Mouse (Mus musculus) liver, embryonic 11.5 days (tissue): ENCODE measurements around the gene Trim56. TPM values are rescaled to one million over a fixed set of nuclear protein-coding genes. Genes with fewer than 3 reads are reported as not detected.

ENCODE experiments used
- ATAC-seq: fragments of 200-750 bp; cut with Nextera tagmentation; replicated peaks from 2 replicates; pipeline ENCODE4 v1.8.0; 2017; ENCODE audit warnings: moderate number of reproducible peaks, mild to moderate bottlenecking, moderate TSS enrichment, moderate library complexity; ENCODE audit not compliant: low FRiP score
- DNase-seq: peaks from one replicate; pipeline ENCODE4 v3.0.0-alpha.2; 2017; ENCODE audit warnings: low spot score
- H3K27ac ChIP-seq: fragments of 300-500 bp; sonication (generic); 2 replicates; pipeline ENCODE4 v1.5.1; 2014; ENCODE audit warnings: mild to moderate bottlenecking, low read depth, low read length, control low read depth
- H3K27me3 ChIP-seq: fragments of 300-500 bp; sonication (generic); replicated peaks from 2 replicates; pipeline ENCODE4 v1.6.1; 2014; ENCODE audit warnings: low read length, mixed read lengths; ENCODE audit not compliant: control insufficient read depth, insufficient read depth
- H3K36me3 ChIP-seq: fragments of 300-500 bp; sonication (generic); 2 replicates; pipeline ENCODE4 v1.6.1; 2014; ENCODE audit warnings: mild to moderate bottlenecking, low read length, moderate library complexity, mixed read lengths; ENCODE audit not compliant: control insufficient read depth, insufficient read depth
- H3K4me1 ChIP-seq: fragments of 300-500 bp; sonication (generic); replicated peaks from 2 replicates; pipeline ENCODE4 v1.6.1; 2014; ENCODE audit warnings: low read length, mixed read lengths; ENCODE audit not compliant: control insufficient read depth, insufficient read depth
- H3K4me2 ChIP-seq: fragments of 300-500 bp; sonication (generic); 2 replicates; pipeline ENCODE4 v1.6.1; 2014; ENCODE audit warnings: mild to moderate bottlenecking, control low read depth, moderate library complexity
- H3K4me3 ChIP-seq: fragments of 300-500 bp; sonication (generic); 2 replicates; pipeline ENCODE4 v1.5.1; 2014; ENCODE audit warnings: low read depth, low read length, control low read depth
- H3K9ac ChIP-seq: fragments of 300-500 bp; sonication (generic); 2 replicates; pipeline ENCODE4 v1.6.1; 2014; ENCODE audit warnings: low read depth, low read length, control low read depth
- H3K9me3 ChIP-seq: fragments of 300-500 bp; sonication (generic); 2 replicates; pipeline ENCODE4 v1.6.1; 2016; ENCODE audit warnings: low read length, inconsistent platforms, mixed read lengths; ENCODE audit not compliant: control insufficient read depth
- WGBS: fragments of 180-500 bp; shearing (Covaris S2); extraction: QIAGEN DNeasy Blood & Tissue Kit; methylation state at CpG from one replicate; pipeline ENCODE4 v1.1.7; 2014; 5-methylcytosine and 5-hydroxymethylcytosine counted together
- polyA plus RNA-seq: library from polyadenylated mRNA; unstranded; fragments of >200 nt; fragmentation: Nextera tagmentation; extraction: Ambion mirVana; gene quantifications from 2 replicates; pipeline ENCODE4 v1.2.1, GENCODE M21; 2014

The Trim56 gene
- polyA plus RNA-seq, 1 experiment from 2014 or later = 8.7 TPM

DNA sequence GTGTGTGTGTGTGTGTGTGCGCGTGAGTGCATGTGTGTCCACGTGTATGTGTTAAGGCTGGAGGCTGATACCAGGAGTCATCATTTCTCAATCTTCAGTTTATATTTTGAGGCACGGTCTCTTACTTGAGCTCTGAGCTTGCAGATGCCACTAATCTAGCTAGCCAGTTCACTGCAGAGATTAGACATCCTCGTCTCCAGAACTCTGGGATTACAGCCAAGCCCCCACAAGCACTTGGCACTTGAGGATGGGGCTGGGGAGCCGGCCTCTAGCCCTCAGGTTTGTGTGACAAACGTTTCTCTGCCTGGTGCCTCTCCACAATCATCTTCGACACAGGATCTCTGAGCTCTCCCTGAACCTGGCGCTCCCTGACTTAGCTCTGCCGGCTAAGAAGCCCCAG, 25.1 kb downstream of the Trim56 start:
- Histone ChIP-seq H3K4me2 (no peak overlapping the region), H3K27me3 (no peaks in the 10 kb centered on the region), H3K9ac (no peak overlapping the region), H3K4me3 (no peak overlapping the region), H3K27ac (no peak overlapping the region), H3K9me3 (no peaks in the 10 kb centered on the region), H3K4me1 (peaks cover 4% of the 10 kb centered on the region; the same call in 1 of the 2 replicates), H3K36me3 (no peaks in the 10 kb centered on the region)
- WGBS = 78% methylated on average over 10 of the region's 10 CpGs
- ATAC-seq (no peak), DNase-seq (no peak)

DNA sequence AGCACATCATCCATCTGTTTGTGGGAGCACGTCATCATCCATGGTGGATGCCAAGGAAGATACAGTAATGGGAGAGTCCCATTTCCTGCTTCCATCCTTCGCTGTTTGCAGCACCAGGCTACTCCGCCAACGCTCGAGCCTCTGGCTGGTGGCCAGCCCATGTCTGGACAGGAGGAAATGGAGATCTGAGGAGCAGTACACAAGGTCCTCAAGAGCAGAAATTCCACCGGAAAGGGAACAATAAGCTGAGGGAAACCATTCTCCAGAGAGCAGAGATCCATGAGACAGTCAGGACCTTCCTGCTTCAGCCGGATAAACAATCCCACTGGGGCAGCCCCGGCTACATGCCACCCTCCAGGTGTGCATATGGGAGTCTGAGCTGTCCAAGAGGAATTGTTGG, 28.6 kb downstream of the Trim56 start:
- Histone ChIP-seq H3K4me1 (peaks cover 4% of the 10 kb centered on the region; the same call in 1 of the 2 replicates), H3K27me3 (no peaks in the 10 kb centered on the region), H3K27ac (no peak overlapping the region), H3K4me3 (no peak overlapping the region), H3K9ac (no peak overlapping the region), H3K36me3 (no peaks in the 10 kb centered on the region), H3K4me2 (no peak overlapping the region), H3K9me3 (no peaks in the 10 kb centered on the region)
- DNase-seq = no peak
- 89% methylated on average over 8 of the region's 8 CpGs for WGBS
- ATAC-seq = no peak

DNA sequence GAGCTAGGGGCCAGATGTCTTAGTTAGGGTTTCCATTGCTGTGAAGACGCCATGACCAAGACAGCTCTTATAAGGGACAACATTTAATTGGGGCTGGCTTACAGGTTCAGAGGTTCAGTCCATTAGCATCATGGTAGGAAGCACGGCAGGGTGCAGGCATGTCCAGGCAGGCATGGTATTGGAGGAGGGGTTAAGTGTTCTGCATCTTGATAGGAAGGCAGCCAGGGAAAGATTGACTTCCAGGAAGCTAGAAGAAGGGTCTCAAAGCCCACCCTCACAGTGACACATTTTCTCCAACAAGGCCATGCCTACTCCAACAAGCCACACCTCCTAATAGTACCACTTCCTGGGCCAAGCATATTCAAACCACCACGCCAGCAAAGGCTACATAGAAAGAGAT, 30.3 kb downstream of the Trim56 start:
- peak overlapping the region; percentile 28 for H3K27ac ChIP-seq
- no peak overlapping the region for H3K4me3 ChIP-seq
- ATAC-seq = no peak
- no peak overlapping the region; the same call in 1 of the 2 replicates for H3K9ac ChIP-seq
- peaks cover 4% of the 10 kb centered on the region; the same call in 1 of the 2 replicates for H3K4me1 ChIP-seq
- no peak overlapping the region; the same call in 1 of the 2 replicates for H3K4me2 ChIP-seq
- H3K9me3 ChIP-seq = no peaks in the 10 kb centered on the region
- H3K27me3 ChIP-seq = no peaks in the 10 kb centered on the region
- WGBS = 86% methylated on average over 3 of the region's 3 CpGs
- DNase-seq = no peak
- no peaks in the 10 kb centered on the region for H3K36me3 ChIP-seq

DNA sequence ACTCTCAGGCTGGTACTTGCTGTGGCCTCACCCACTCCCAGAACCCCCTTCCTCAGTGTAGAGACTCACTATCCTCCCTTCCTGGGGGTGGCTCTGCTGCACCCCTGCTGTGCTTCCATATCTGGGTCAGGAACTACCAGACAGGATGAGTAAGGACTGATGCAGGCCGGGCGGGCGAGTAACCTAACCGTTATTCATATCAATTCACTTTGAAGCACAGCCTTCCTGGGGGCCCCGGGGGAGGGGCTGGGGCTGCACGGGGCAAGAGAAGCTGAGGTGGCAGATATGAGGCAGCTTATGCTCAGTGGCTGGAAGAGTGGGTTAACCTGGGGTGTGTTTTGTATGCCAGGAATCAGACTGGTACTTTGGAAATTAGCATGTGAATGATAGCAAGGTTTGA, 31.0 kb downstream of the Trim56 start:
- Histone ChIP-seq H3K4me2 (no peak overlapping the region; the same call in 1 of the 2 replicates), H3K27ac (peak overlapping the region; percentile 28), H3K36me3 (no peaks in the 10 kb centered on the region), H3K4me3 (no peak overlapping the region), H3K9me3 (no peaks in the 10 kb centered on the region), H3K9ac (no peak overlapping the region; the same call in 1 of the 2 replicates), H3K4me1 (peaks cover 4% of the 10 kb centered on the region; the same call in 1 of the 2 replicates), H3K27me3 (no peaks in the 10 kb centered on the region)
- peak; percentile 94 for ATAC-seq
- DNase-seq = peak; percentile 68
- WGBS = 40% methylated on average over 6 of the region's 6 CpGs

DNA sequence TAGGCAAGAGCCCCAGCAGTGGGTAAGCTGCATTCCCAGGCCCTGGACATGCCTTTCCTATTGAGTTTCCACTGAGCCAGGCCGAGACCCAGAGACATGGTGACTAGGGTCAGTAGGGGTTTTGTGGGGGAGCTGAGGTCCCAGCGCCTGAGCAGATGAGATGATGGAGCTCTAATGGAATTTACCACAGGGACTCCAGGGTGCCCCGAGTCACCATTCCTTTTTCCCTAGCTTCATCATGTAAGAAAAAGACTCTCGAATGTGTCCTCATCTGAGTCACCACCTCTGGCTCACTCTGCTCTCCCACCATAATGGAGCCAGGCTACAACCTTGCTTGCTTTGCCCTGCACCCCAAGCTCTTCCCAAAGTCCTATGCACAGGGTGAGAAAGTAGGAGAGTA, 33.0 kb downstream of the Trim56 start:
- no peak for DNase-seq
- H3K9ac ChIP-seq = no peak overlapping the region
- no peaks in the 10 kb centered on the region for H3K27me3 ChIP-seq
- H3K4me3 ChIP-seq = no peak overlapping the region
- 85% methylated on average over 4 of the region's 4 CpGs for WGBS
- ATAC-seq = no peak
- no peaks in the 10 kb centered on the region for H3K36me3 ChIP-seq
- H3K4me2 ChIP-seq = no peak overlapping the region
- no peak overlapping the region for H3K27ac ChIP-seq
- H3K9me3 ChIP-seq = no peaks in the 10 kb centered on the region
- peaks cover 12% of the 10 kb centered on the region for H3K4me1 ChIP-seq

DNA sequence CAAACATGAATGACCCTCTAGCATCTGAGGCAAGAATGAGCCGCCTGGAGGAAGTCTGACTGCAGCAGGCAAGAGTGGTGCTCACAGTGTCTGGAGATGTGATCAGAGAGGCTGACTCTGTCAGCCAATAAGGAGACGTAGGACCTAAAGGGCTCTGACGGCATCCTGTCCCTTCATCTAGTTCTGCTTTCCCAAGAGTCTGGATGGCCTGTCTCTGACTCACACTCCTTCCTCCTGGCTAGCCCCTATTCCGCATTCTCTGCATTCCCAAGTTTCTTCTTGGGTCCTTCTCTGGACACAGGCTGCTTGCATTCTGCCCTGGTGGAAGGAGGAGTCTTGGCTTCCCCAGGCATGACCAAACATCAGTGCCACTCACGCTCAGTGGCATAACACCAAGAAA, 36.2 kb downstream of the Trim56 start:
- DNase-seq (no peak), ATAC-seq (no peak)
- Histone ChIP-seq H3K27me3 (no peaks in the 10 kb centered on the region), H3K9me3 (no peaks in the 10 kb centered on the region), H3K9ac (no peak overlapping the region), H3K36me3 (no peaks in the 10 kb centered on the region), H3K4me3 (no peak overlapping the region), H3K4me1 (peaks cover 21% of the 10 kb centered on the region), H3K4me2 (no peak overlapping the region), H3K27ac (peak overlapping the region; percentile 38; the same call in 1 of the 2 replicates)
- 46% methylated on average over 5 of the region's 5 CpGs for WGBS

DNA sequence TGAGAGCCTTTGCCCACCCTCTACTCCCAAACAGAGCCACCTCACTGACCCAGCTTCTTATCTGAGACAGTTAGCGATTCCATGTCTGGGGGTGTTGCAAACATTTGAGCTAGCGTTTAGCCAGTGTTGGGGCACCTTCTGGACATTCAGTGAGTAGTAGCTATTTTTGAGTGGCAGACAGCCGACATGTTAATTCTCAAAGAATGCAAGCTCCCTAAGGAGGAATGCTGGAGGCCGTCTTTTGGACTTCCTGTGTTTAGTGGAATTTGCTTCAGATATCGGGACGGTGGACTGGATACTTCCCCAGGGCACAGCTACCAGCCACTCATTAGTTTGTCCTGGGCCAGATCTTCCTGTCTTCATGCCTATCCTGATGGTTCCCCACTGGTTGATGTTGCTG, 37.4 kb downstream of the Trim56 start:
- H3K27me3 ChIP-seq = no peaks in the 10 kb centered on the region
- H3K4me1 ChIP-seq = peaks cover 21% of the 10 kb centered on the region
- no peaks in the 10 kb centered on the region for H3K9me3 ChIP-seq
- no peak for ATAC-seq
- WGBS = 49% methylated on average over 6 of the region's 6 CpGs
- no peak overlapping the region for H3K4me2 ChIP-seq
- no peak overlapping the region for H3K4me3 ChIP-seq
- no peak overlapping the region for H3K27ac ChIP-seq
- DNase-seq = no peak
- H3K36me3 ChIP-seq = no peaks in the 10 kb centered on the region
- no peak overlapping the region for H3K9ac ChIP-seq

DNA sequence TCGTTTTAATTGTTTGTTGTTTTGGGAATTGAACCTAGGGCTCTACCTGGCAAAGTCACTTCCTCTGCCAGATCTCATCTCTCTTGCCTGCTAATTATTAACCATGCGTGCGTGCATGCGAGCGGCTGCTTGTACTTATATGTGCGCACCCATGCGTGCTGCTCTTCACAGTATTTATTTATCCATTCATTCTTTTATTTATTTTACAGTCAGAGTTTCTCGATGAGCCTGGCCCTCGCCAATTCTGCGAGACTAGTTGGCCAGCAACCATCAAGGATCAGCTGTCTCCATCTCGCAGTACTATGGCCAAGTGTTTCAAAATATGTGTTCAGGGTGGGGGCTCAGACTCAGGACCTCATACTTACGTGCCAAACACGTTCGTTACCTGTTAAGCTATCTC, 38.0 kb downstream of the Trim56 start:
- ATAC-seq (no peak), DNase-seq (no peak)
- H3K27ac ChIP-seq = no peak overlapping the region
- H3K27me3 ChIP-seq = no peaks in the 10 kb centered on the region
- no peak overlapping the region for H3K4me2 ChIP-seq
- H3K4me3 ChIP-seq = no peak overlapping the region
- H3K36me3 ChIP-seq = no peaks in the 10 kb centered on the region
- H3K9me3 ChIP-seq = no peaks in the 10 kb centered on the region
- WGBS = 83% methylated on average over 14 of the region's 14 CpGs
- H3K4me1 ChIP-seq = peaks cover 21% of the 10 kb centered on the region
- no peak overlapping the region for H3K9ac ChIP-seq

DNA sequence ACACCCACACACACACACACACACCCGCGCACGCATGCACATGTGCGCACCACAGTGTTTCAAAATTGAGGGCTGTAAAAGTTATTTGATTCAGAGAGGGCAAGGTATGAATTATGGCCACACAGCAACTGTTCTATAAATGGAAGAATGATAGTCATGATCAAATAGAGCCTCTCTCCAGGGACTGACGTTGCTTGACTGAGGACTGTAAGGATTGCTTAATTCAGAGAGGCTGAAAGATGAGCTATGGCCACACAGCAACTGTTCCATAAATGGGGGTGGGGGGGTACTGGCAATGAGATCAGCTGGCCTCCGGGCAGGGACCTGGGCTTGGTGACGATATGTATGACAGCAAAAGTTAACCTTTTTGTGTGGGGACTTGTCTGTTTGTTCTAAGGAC, 38.8 kb downstream of the Trim56 start:
- H3K27ac ChIP-seq = no peak overlapping the region
- H3K4me3 ChIP-seq = no peak overlapping the region
- WGBS = 82% methylated on average over 7 of the region's 7 CpGs
- H3K27me3 ChIP-seq = no peaks in the 10 kb centered on the region
- H3K4me1 ChIP-seq = peaks cover 25% of the 10 kb centered on the region
- no peak overlapping the region for H3K9ac ChIP-seq
- no peak overlapping the region for H3K4me2 ChIP-seq
- no peaks in the 10 kb centered on the region for H3K36me3 ChIP-seq
- no peaks in the 10 kb centered on the region for H3K9me3 ChIP-seq
- DNase-seq (no peak), ATAC-seq (no peak)
